Mouse (Mus musculus): ENCODE results near the gene Socs7. TPM values are rescaled to one million over a fixed set of nuclear protein-coding genes. Genes with fewer than 3 reads are reported as not detected.

Gene Socs7
- polyA plus RNA-seq, 1 experiment: 10.0 TPM

GRCm38 (mm10) chr11:97380036-97380435 lies 17.7 kb downstream of the Socs7 start:
- TF ChIP-seq POLR2A (IDR thresholded peaks at IDR 0.05; ENCODE audit: low read depth, low read length): no peak
- no peak for TF ChIP-seq CTCF (IDR thresholded peaks at IDR 0.05; ENCODE audit: borderline replicate concordance, insufficient read depth, low read length)
- H3K27ac ChIP-seq (ENCODE audit: insufficient read depth, low read length): no peak overlapping the region
- no peak overlapping the region for H3K4me3 ChIP-seq (ENCODE audit: insufficient read depth, low read length)
- H3K4me1 ChIP-seq (ENCODE audit: control insufficient read depth, insufficient read depth, low read length): no peaks in the 10 kb centered on the region

DNA sequence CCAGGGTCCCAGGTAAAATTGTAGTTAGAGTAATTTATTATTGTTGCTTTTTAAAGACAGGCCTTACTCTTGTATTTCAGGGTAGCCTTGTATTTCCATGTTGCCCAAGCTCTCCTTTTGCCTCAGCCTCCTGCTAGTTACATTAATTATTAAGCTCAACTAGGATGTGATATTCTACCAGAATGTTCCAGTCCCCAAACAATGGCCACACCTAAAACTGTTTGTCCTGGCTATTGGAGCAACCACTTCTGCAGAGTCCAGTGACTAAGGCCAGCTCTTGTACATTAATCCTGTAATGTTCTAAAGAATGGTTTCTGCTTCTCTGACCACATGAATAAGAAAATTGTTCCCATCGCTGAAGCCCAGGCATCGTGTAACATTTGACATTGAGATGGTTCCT lies 20.7 kb downstream of the Socs7 start:
- H3K4me3 ChIP-seq (ENCODE audit: insufficient read depth, low read length): no peak overlapping the region
- no peak overlapping the region for H3K27ac ChIP-seq (ENCODE audit: insufficient read depth, low read length)
- no peaks in the 10 kb centered on the region for H3K4me1 ChIP-seq (ENCODE audit: control insufficient read depth, insufficient read depth, low read length)
- TF ChIP-seq CTCF (IDR thresholded peaks at IDR 0.05; ENCODE audit: borderline replicate concordance, insufficient read depth, low read length): no peak
- no peak for TF ChIP-seq POLR2A (IDR thresholded peaks at IDR 0.05; ENCODE audit: low read depth, low read length)

DNA sequence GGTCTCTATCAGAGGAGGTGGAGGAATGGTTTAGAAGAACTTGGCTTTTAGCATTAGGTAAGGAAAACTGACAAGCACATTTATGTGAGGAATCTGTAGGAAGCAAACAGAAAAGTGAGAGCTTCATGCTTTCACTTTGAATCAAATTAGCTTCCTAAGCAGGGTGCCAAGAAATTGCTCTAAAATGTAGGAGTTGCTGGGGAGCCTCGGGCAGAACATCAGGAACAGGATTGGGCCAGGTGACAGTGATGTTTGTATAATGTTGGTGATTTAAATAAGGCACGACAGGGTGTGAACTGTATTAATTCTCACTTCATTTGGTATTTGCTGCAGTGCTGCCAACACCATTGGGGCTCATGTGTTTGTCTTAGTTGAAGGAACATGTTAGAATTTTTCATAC lies 21.4 kb downstream of the Socs7 start:
- H3K27ac ChIP-seq (ENCODE audit: insufficient read depth, low read length): no peak overlapping the region
- no peak for TF ChIP-seq POLR2A (IDR thresholded peaks at IDR 0.05; ENCODE audit: low read depth, low read length)
- TF ChIP-seq CTCF (IDR thresholded peaks at IDR 0.05; ENCODE audit: borderline replicate concordance, insufficient read depth, low read length): no peak
- H3K4me3 ChIP-seq (ENCODE audit: insufficient read depth, low read length): no peak overlapping the region
- no peaks in the 10 kb centered on the region for H3K4me1 ChIP-seq (ENCODE audit: control insufficient read depth, insufficient read depth, low read length)

DNA sequence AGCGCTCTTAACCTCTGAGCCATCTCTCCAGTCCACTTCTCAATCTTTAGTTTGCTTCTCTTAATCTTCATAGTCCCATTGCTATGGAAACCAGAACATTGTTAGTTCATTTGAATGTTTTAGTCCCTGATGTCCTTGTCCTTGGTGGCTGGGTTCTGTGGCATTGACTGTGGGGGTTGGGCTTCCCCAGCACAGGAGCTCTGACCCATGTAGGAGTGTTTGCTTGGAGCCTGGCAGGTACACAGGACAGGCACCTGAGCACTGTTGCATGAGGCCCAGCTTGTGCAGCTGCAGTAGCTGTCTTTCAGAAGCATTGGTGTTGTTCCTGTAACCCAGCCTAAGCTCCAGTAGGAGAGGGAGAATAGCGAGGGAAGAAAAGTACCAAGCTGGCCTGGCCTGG lies 25.5 kb downstream of the Socs7 start:
- H3K4me3 ChIP-seq (ENCODE audit: insufficient read depth, low read length): no peak overlapping the region
- TF ChIP-seq CTCF (IDR thresholded peaks at IDR 0.05; ENCODE audit: borderline replicate concordance, insufficient read depth, low read length): no peak
- no peak for TF ChIP-seq POLR2A (IDR thresholded peaks at IDR 0.05; ENCODE audit: low read depth, low read length)
- no peaks in the 10 kb centered on the region for H3K4me1 ChIP-seq (ENCODE audit: control insufficient read depth, insufficient read depth, low read length)
- no peak overlapping the region for H3K27ac ChIP-seq (ENCODE audit: insufficient read depth, low read length)

DNA sequence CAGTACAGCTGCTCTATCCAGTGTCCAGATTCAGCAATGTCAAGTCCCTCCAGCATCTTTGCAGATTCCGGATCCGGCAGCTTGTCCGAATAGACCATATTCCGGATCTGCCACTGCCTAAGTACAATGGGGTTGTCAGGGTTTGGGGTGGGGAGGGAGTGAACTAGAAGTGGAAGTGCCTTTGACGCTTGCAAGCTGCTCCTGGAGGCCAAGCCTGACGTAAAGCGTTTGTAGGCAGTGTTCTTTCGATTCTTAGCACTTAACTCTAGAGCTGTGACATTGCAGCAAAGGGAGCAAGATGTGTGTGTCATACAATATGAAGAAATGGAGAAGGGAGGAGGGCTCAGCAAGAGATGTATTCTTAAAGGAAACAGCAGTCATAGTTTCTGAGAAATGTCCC lies 26.8 kb downstream of the Socs7 start:
- TF ChIP-seq POLR2A (IDR thresholded peaks at IDR 0.05; ENCODE audit: low read depth, low read length): no peak
- no peak for TF ChIP-seq CTCF (IDR thresholded peaks at IDR 0.05; ENCODE audit: borderline replicate concordance, insufficient read depth, low read length)
- no peaks in the 10 kb centered on the region for H3K4me1 ChIP-seq (ENCODE audit: control insufficient read depth, insufficient read depth, low read length)
- H3K27ac ChIP-seq (ENCODE audit: insufficient read depth, low read length): no peak overlapping the region
- H3K4me3 ChIP-seq (ENCODE audit: insufficient read depth, low read length): no peak overlapping the region

DNA sequence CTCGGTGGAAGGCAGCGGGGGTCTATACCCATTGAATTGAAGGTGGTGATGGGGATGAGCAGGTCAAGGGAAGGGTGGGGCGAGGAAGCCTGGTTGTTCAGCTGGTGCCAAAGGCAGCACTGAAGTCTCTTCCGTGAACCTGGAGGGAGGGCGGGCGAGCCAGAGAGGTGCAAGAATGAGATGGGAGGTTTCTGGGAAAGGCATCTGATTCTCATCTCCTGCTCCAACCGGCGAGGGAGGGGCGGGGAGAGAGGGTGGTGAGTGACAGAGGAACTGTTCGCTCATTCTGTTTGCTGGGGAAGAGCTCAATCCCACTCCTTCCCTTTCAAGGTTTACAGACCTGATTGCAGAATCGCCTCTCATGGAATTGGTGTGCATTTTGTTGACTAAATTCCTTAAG lies 31.3 kb downstream of the Socs7 start:
- TF ChIP-seq POLR2A (IDR thresholded peaks at IDR 0.05; ENCODE audit: low read depth, low read length) (no peak), CTCF (IDR thresholded peaks at IDR 0.05; ENCODE audit: borderline replicate concordance, insufficient read depth, low read length) (no peak)
- no peaks in the 10 kb centered on the region for H3K4me1 ChIP-seq (ENCODE audit: control insufficient read depth, insufficient read depth, low read length)
- H3K27ac ChIP-seq (ENCODE audit: insufficient read depth, low read length): no peak overlapping the region
- H3K4me3 ChIP-seq (ENCODE audit: insufficient read depth, low read length): no peak overlapping the region

- TF ChIP-seq CTCF (IDR thresholded peaks at IDR 0.05; ENCODE audit: borderline replicate concordance, insufficient read depth, low read length) (no peak), POLR2A (IDR thresholded peaks at IDR 0.05; ENCODE audit: low read depth, low read length) (no peak)
- Histone ChIP-seq H3K27ac (ENCODE audit: insufficient read depth, low read length) (no peak overlapping the region), H3K4me1 (ENCODE audit: control insufficient read depth, insufficient read depth, low read length) (no peaks in the 10 kb centered on the region), H3K4me3 (ENCODE audit: insufficient read depth, low read length) (no peak overlapping the region)
Observed at GRCm38 (mm10) chr11:97394146-97394545, 31.8 kb downstream of the Socs7 start.

DNA sequence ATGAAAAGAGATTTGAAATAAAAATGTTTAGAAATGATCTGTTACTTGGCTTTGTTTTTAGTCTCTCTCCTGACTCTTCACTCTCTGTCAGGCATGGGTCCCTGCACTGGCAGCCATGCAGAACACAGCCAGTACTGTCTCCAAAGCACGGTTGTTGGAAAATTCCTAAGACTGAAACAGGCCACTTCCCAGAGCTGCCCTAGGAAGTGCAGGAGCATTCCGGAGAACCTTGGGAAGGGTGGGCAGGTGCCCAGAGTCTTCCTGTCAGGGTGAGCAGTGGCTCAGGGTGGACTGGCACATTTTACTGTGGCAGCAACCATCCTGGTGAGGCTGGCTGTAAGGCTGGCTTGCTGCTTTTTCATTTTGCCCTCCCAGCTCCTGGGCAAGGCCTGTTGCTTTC lies 36.2 kb downstream of the Socs7 start:
- no peak overlapping the region for H3K27ac ChIP-seq (ENCODE audit: insufficient read depth, low read length)
- TF ChIP-seq CTCF (IDR thresholded peaks at IDR 0.05; ENCODE audit: borderline replicate concordance, insufficient read depth, low read length): no peak
- no peak for TF ChIP-seq POLR2A (IDR thresholded peaks at IDR 0.05; ENCODE audit: low read depth, low read length)

DNA sequence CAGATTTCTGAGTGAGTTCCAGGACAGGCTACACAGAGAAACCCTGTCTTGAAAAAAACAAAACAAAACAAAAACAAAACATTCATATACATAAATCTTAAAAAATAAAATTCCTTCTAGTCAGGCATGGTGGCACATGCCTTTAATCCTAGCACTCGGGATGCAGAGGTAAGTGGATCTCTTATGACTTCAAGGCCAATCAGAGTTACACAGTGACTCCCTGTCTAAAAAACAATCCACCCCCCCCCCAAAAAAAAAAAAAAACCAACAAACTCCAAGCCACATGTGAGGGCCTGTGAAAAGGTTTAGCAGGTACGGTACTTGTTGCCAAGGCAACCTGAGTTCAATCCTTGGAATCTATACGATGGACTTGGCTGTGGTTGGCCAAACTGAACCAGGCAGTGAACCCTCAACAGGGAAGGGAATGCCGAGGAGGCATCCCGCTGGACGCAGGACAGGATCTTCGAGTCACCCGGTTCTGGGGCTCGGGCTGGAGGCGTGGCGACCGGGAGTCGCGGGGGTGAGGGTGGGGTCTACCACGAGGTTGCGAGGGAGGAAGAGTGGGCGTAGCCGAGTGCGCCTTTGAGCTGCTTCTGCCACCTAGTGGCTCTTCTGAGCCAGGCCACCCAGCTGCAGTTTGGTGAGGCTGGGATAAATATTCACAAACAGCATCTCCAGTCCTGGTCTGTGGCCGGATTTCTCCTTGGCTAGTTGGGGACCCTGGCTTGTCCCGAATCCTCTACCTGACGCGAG lies 37.8 kb downstream of the Socs7 start:
- H3K4me3 ChIP-seq (ENCODE audit: insufficient read depth, low read length): no peak overlapping the region
- TF ChIP-seq CTCF (IDR thresholded peaks at IDR 0.05; ENCODE audit: borderline replicate concordance, insufficient read depth, low read length) (peak; percentile 91), POLR2A (IDR thresholded peaks at IDR 0.05; ENCODE audit: low read depth, low read length) (peak; percentile 46; the same call in 1 of the 2 replicates)

More for the DNA sequence above, 36.2 kb downstream of the Socs7 start:
- Histone ChIP-seq H3K4me3 (ENCODE audit: insufficient read depth, low read length) (no peak overlapping the region), H3K4me1 (ENCODE audit: control insufficient read depth, insufficient read depth, low read length) (no peaks in the 10 kb centered on the region)

GRCm38 (mm10) chr11:97401082-97401481 lies 38.7 kb downstream of the Socs7 start:
- peak overlapping the region; percentile 78 for H3K27ac ChIP-seq (ENCODE audit: insufficient read depth, low read length)
- H3K4me1 ChIP-seq (ENCODE audit: control insufficient read depth, insufficient read depth, low read length): peaks cover 8% of the 10 kb centered on the region; the same call in 1 of the 2 replicates
- TF ChIP-seq CTCF (IDR thresholded peaks at IDR 0.05; ENCODE audit: borderline replicate concordance, insufficient read depth, low read length) (no peak), POLR2A (IDR thresholded peaks at IDR 0.05; ENCODE audit: low read depth, low read length) (no peak)
- no peak overlapping the region for H3K4me3 ChIP-seq (ENCODE audit: insufficient read depth, low read length)

More for the DNA sequence above, 37.8 kb downstream of the Socs7 start:
- Histone ChIP-seq H3K27ac (ENCODE audit: insufficient read depth, low read length) (no peak overlapping the region), H3K4me1 (ENCODE audit: control insufficient read depth, insufficient read depth, low read length) (no peaks in the 10 kb centered on the region)
